ENCODE assay signal across 10 mouse cellular contexts in genomic region chr7:88206223-88206827, GRCm38 (mm10).
A peak's percentile ranks its signal among the peaks of the same experiment; 100 is the strongest.
DNase-seq lines count a peak whose midpoint lies in the region; ATAC-seq and TF ChIP-seq lines count a peak whose summit lies in the region.
"Had no signal": no experiment of that assay in that cellular context is flagged by ENCODE, and none has a peak within 500 bp of the region (broad histone marks: within the 10 kb centered on the region; RNA-seq: fewer than 3 reads in every experiment).

No protein-coding gene starts in this region.

- H3K9me3 ChIP-seq in midbrain, embryonic 11.5 days (ENCODE audit: control insufficient read depth, low read length): no peaks in the 10 kb centered on the region
- no peaks in the 10 kb centered on the region for H3K9me3 ChIP-seq in midbrain, postnatal 0 days (ENCODE audit: low read length)
- H3K9me3 ChIP-seq in embryonic facial prominence, embryonic 14.5 days (ENCODE audit: control insufficient read depth, low read length): no peaks in the 10 kb centered on the region
- H3K9me3 ChIP-seq: limb, embryonic 13.5 days had no signal

- ATAC-seq in midbrain, embryonic 11.5 days (ENCODE audit: low FRiP score): peak; percentile 49; the same call in 1 of the 2 replicates
- no peak for ATAC-seq in midbrain, postnatal 0 days (ENCODE audit: low FRiP score)
- peak; percentile 41; the same call in 1 of the 2 replicates for ATAC-seq in embryonic facial prominence, embryonic 14.5 days (ENCODE audit: low read depth)

- no peak overlapping the region for H3K4me3 ChIP-seq in midbrain, embryonic 11.5 days (ENCODE audit: low read depth, low read length)
- H3K4me3 ChIP-seq in midbrain, postnatal 0 days (ENCODE audit: low read depth, low read length): no peak overlapping the region
- no peak overlapping the region for H3K4me3 ChIP-seq in embryonic facial prominence, embryonic 14.5 days (ENCODE audit: low read depth, low read length)
- no peak overlapping the region for H3K4me3 ChIP-seq in macrophage (ENCODE audit: inconsistent target)
- H3K4me3 ChIP-seq: limb, embryonic 13.5 days had no signal

- TF ChIP-seq CTCF in midbrain, postnatal 0 days (IDR thresholded peaks at IDR 0.05): no peak

- no peak overlapping the region for H3K27ac ChIP-seq in midbrain, embryonic 11.5 days (ENCODE audit: low read depth, low read length)
- H3K27ac ChIP-seq in midbrain, postnatal 0 days (ENCODE audit: low read depth, low read length): no peak overlapping the region
- H3K27ac ChIP-seq in embryonic facial prominence, embryonic 14.5 days (replicated peaks; ENCODE audit: low read depth, low read length): no peak overlapping the region
- H3K27ac ChIP-seq in macrophage: peak overlapping the region; percentile 62; the same call in 1 of the 2 replicates
- H3K27ac ChIP-seq: limb, embryonic 13.5 days had no signal

- 0 out of 2 replicates have a peak, but pooled peaks cover 5% of the 10 kb centered on the region for H3K4me1 ChIP-seq in midbrain, embryonic 11.5 days (ENCODE audit: control insufficient read depth, insufficient read depth, low read length)
- 0 out of 2 replicates have a peak, but pooled peaks cover 3% of the 10 kb centered on the region for H3K4me1 ChIP-seq in midbrain, postnatal 0 days (ENCODE audit: insufficient read depth, low read length)
- H3K4me1 ChIP-seq in embryonic facial prominence, embryonic 14.5 days (ENCODE audit: control insufficient read depth, insufficient read depth, low read length): peaks cover 5% of the 10 kb centered on the region; the same call in 1 of the 2 replicates
- H3K4me1 ChIP-seq: limb, embryonic 13.5 days had no signal

- H3K79me2 ChIP-seq in macrophage (ENCODE audit: inconsistent target): no peaks in the 10 kb centered on the region

- peak; percentile 84 for DNase-seq in midbrain, embryonic 11.5 days (ENCODE audit: low spot score, missing footprints)
- no peak for DNase-seq in midbrain, postnatal 0 days (ENCODE audit: low spot score)
- DNase-seq in embryonic facial prominence, embryonic 14.5 days (ENCODE audit: low spot score): no peak
- DNase-seq in thymus, postnatal 14 days: peak; percentile 30
- DNase-seq in urinary bladder, postnatal 25 days (ENCODE audit: low spot score): no peak
- DNase-seq in left cerebral cortex, postnatal 4 days: no peak
- DNase-seq in gastrocnemius, postnatal 25 days: no peak
- DNase-seq: right cerebral cortex, postnatal 25 days had no signal

- WGBS in midbrain, embryonic 11.5 days: 59% methylated on average over 2 of the region's 2 CpGs
- 60% methylated on average over 2 of the region's 2 CpGs for WGBS in midbrain, postnatal 0 days
- WGBS in embryonic facial prominence, embryonic 14.5 days: 54% methylated on average over 2 of the region's 2 CpGs
- WGBS in macrophage (ENCODE audit: missing documents): 72% methylated on average over 2 of the region's 2 CpGs

- H3K9ac ChIP-seq in midbrain, embryonic 11.5 days (ENCODE audit: low read length): no peak overlapping the region
- no peak overlapping the region for H3K9ac ChIP-seq in midbrain, postnatal 0 days (replicated peaks; ENCODE audit: low read length, poor library complexity, severe bottlenecking)
- H3K9ac ChIP-seq in embryonic facial prominence, embryonic 14.5 days (ENCODE audit: low read depth, low read length): no peak overlapping the region
- H3K9ac ChIP-seq: limb, embryonic 13.5 days had no signal

- intact Hi-C loops in left cerebral cortex, postnatal 4 days (cut with DNase I): no loop called here

- no peak overlapping the region for H3K4me2 ChIP-seq in midbrain, embryonic 11.5 days
- H3K4me2 ChIP-seq in midbrain, postnatal 0 days (ENCODE audit: low read depth, low read length, poor library complexity, severe bottlenecking): no peak overlapping the region
- no peak overlapping the region for H3K4me2 ChIP-seq in embryonic facial prominence, embryonic 14.5 days (ENCODE audit: low read depth, low read length)
- H3K4me2 ChIP-seq: limb, embryonic 13.5 days had no signal

- no peaks in the 10 kb centered on the region for H3K27me3 ChIP-seq in midbrain, embryonic 11.5 days (ENCODE audit: control insufficient read depth, insufficient read depth, low read length)
- H3K27me3 ChIP-seq in midbrain, postnatal 0 days (ENCODE audit: insufficient read depth, low read length): no peaks in the 10 kb centered on the region
- no peaks in the 10 kb centered on the region for H3K27me3 ChIP-seq in embryonic facial prominence, embryonic 14.5 days (replicated peaks; ENCODE audit: control insufficient read depth, insufficient read depth, low read length)
- H3K27me3 ChIP-seq: limb, embryonic 13.5 days had no signal

- H3K36me3 ChIP-seq in midbrain, embryonic 11.5 days (ENCODE audit: control insufficient read depth, insufficient read depth, low read length): no peaks in the 10 kb centered on the region
- no peaks in the 10 kb centered on the region for H3K36me3 ChIP-seq in midbrain, postnatal 0 days (ENCODE audit: insufficient read depth, low read length)
- H3K36me3 ChIP-seq in embryonic facial prominence, embryonic 14.5 days (ENCODE audit: control insufficient read depth, insufficient read depth, low read length): no peaks in the 10 kb centered on the region
- H3K36me3 ChIP-seq in macrophage (ENCODE audit: inconsistent target): no peaks in the 10 kb centered on the region
- H3K36me3 ChIP-seq: limb, embryonic 13.5 days had no signal

Comparison
In these comparisons a context has a peak if more than half of its experiments do, and no peak if none do; other contexts are left out.
1. DNase-seq: peak in midbrain, embryonic 11.5 days (single experiment) and thymus, postnatal 14 days (single experiment); none in midbrain, postnatal 0 days (single experiment), embryonic facial prominence, embryonic 14.5 days (single experiment), urinary bladder, postnatal 25 days (single experiment), left cerebral cortex, postnatal 4 days (single experiment) and gastrocnemius, postnatal 25 days (single experiment).